Mouse (Mus musculus): Measurements from ENCODE around the gene Qsox1.

- TF ChIP-seq CTCF (conservative IDR thresholded peaks at IDR 0.05; ENCODE audit: low read length), result no peak
- no peak for TF ChIP-seq POU5F1 (IDR thresholded peaks at IDR 0.05; ENCODE audit: borderline replicate concordance, low read length)
Observed at GRCm38 (mm10) chr1:155826803-155827395, 14.2 kb upstream of the Qsox1 start.
